Mouse (Mus musculus) spleen, adult 2 months (tissue): Measurements from ENCODE around the gene Aldh16a1. TPM values are rescaled to one million over a fixed set of nuclear protein-coding genes. Genes with fewer than 3 reads are reported as not detected.
"Not testable (repeated sequence)": the region's sequence is repeated elsewhere in the genome, so short reads cannot be mapped to it uniquely, and the experiment has no call there.

ENCODE experiments used
- DNase-seq, 2 experiments: peaks; one replicate each; pipeline versions ENCODE4 v3.0.0 to v3.0.0-alpha.2; 2012 to 2021; ENCODE audit warnings: low spot score in 2 of 2, low read depth in 1 of 2
- H3K27ac ChIP-seq: fragments of 200-500 bp; 2 replicates; pipeline ENCODE4 v1.5.1; 2012; ENCODE audit warnings: low read length, inconsistent platforms; ENCODE audit not compliant: insufficient read depth
- H3K27me3 ChIP-seq: fragments of 200-500 bp; 2 replicates; pipeline ENCODE4 v1.6.1; 2012; ENCODE audit warnings: mild to moderate bottlenecking, moderate library complexity, low read length, inconsistent platforms; ENCODE audit not compliant: control insufficient read depth, insufficient read depth
- H3K36me3 ChIP-seq: fragments of 200-500 bp; 2 replicates; pipeline ENCODE4 v1.6.1; 2012; ENCODE audit warnings: mild to moderate bottlenecking, low read length, inconsistent platforms; ENCODE audit not compliant: control insufficient read depth, insufficient read depth
- H3K4me1 ChIP-seq: fragments of 200-500 bp; 2 replicates; pipeline ENCODE4 v1.6.1; 2011; ENCODE audit warnings: inconsistent platforms; ENCODE audit not compliant: control insufficient read depth, insufficient read depth, insufficient read length
- H3K4me3 ChIP-seq: fragments of 200-500 bp; 2 replicates; pipeline ENCODE4 v1.5.1; 2011; ENCODE audit warnings: mild to moderate bottlenecking, inconsistent platforms; ENCODE audit not compliant: insufficient read depth, insufficient read length; ENCODE audit errors: extremely low read depth
- CTCF ChIP-seq: fragments of 200-500 bp; IDR thresholded peaks from 2 replicates; pipeline ENCODE4 v1.5.1; 2011; ENCODE audit warnings: mild to moderate bottlenecking, inconsistent platforms; ENCODE audit not compliant: insufficient read depth, insufficient read length, insufficient replicate concordance; ENCODE audit errors: extremely low read depth
- POLR2A ChIP-seq: fragments of 200-500 bp; IDR thresholded peaks from 2 replicates; pipeline ENCODE4 v1.6.1; 2011; ENCODE audit warnings: low read depth, low read length, inconsistent platforms
- WGBS: fragments of 180-500 bp; shearing (Covaris S2); methylation state at CpG from one replicate; pipeline ENCODE4 v1.1.7; 2018; 5-methylcytosine and 5-hydroxymethylcytosine counted together
- polyA plus RNA-seq: library from polyadenylated mRNA; depleted of rRNA; stranded (reverse); fragments of >200 nt; gene quantifications from 2 replicates; pipeline ENCODE4 v1.2.3, GENCODE M21; 2012

Aldh16a1 gene
- polyA plus RNA-seq, 1 experiment = 93.0 TPM

DNA sequence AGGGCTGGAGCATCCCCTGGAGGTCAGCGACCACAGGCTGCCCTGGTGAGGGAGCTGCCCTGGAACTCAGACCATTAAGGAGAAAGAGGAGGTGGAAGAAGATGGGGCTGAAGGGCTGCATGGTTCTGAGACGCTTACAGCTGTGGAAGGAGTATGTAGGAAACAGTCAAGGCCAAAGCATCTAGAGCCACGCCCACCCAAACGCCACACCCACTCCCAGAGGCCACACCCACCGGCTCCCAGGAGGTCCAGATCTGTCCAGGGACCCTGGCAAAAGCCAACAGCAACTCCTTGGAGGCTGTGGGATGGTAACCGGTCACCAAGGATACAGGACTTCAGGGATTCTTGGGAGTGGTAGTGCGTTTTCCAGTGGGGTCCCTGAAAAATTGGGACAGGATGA lies 24.2 kb upstream of the Aldh16a1 start:
- no peak overlapping the region for H3K27ac ChIP-seq
- no peak overlapping the region for H3K4me3 ChIP-seq
- peaks cover 36% of the 10 kb centered on the region for H3K27me3 ChIP-seq
- TF ChIP-seq POLR2A (no peak), CTCF (no peak)
- no peak for DNase-seq
- no peaks in the 10 kb centered on the region for H3K36me3 ChIP-seq
- 28% methylated on average over 7 of the region's 7 CpGs for WGBS
- H3K4me1 ChIP-seq = peaks cover 10% of the 10 kb centered on the region

DNA sequence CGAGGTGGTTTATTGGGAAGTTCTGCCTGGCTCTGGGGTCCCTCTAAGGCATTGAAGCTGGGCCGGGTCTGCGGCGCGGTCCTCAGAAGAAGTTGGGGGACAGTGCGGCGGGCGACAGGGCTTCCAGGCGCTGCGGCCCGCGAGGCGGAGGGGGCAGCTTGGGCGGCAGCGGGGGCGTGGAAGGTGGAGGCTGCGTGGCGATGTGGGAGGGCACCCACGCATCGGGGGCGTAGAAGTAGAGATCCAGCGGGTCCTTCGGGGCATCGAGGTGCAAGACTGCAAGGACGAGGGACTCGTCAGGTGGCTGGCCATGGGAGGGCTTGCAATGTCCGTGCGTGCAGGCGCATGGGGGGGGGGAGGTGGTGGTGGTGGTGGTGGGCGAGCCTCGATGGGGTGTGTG lies 22.0 kb upstream of the Aldh16a1 start:
- Histone ChIP-seq H3K4me1 (peaks cover 5% of the 10 kb centered on the region), H3K27ac (no peak overlapping the region), H3K36me3 (no peaks in the 10 kb centered on the region), H3K27me3 (peaks cover 28% of the 10 kb centered on the region), H3K4me3 (no peak overlapping the region)
- no peak for DNase-seq
- TF ChIP-seq CTCF = no peak
- TF ChIP-seq POLR2A = no peak
- 5% methylated on average over 31 of the region's 31 CpGs for WGBS

DNA sequence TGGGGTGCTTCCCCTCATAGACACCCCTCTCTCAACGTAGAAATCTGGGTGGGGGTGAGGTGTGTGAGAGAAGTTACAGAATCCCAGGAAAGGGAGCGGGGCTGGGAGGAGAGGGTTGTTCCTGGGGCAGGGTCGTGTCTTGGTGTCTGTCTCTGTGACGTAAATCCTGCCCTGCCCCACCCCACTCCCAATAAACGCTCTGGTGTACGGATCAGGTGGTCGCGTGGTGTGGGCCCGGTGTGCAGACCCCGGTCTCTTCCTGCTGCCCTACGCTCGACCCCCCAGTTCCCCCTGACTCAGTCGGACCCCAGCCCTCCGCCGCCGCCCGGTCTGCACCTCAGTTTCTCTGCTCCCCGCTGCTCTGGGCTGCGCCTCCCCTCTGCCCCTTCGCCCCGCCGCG lies 21.5 kb upstream of the Aldh16a1 start:
- no peaks in the 10 kb centered on the region for H3K36me3 ChIP-seq
- H3K4me3 ChIP-seq = no peak overlapping the region
- no peak for TF ChIP-seq CTCF
- no peak for TF ChIP-seq POLR2A
- H3K4me1 ChIP-seq = peaks cover 5% of the 10 kb centered on the region
- 8% methylated on average over 23 of the region's 23 CpGs for whole genome bisulfite sequencing
- no peak for DNase-seq
- H3K27me3 ChIP-seq = peaks cover 24% of the 10 kb centered on the region
- H3K27ac ChIP-seq = no peak overlapping the region

DNA sequence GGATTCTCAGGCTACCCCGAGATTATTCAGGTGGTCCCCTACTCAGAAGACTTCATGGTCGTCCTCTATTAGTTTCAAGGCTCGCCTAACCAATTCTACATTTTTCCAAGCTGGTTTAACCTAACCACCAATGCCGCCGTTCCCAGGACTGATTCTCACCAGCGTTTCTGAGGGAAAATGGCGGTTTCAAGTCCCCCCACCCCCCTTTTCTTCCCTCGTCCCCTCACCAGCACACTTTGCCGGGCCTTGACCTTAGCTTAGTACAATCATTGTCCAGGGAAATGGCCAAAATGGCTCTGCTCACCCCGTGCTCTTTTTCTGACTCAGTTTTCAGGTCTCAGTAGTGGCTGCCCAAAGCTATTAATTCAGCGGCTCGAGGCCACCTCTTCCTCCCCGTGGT lies 21.0 kb upstream of the Aldh16a1 start:
- TF ChIP-seq POLR2A = no peak
- TF ChIP-seq CTCF = no peak
- DNase-seq = no peak
- peaks cover 22% of the 10 kb centered on the region for H3K27me3 ChIP-seq
- H3K4me3 ChIP-seq = no peak overlapping the region
- H3K27ac ChIP-seq = no peak overlapping the region
- 2% methylated on average over 13 of the region's 13 CpGs for WGBS
- H3K4me1 ChIP-seq = peaks cover 5% of the 10 kb centered on the region
- no peaks in the 10 kb centered on the region for H3K36me3 ChIP-seq

DNA sequence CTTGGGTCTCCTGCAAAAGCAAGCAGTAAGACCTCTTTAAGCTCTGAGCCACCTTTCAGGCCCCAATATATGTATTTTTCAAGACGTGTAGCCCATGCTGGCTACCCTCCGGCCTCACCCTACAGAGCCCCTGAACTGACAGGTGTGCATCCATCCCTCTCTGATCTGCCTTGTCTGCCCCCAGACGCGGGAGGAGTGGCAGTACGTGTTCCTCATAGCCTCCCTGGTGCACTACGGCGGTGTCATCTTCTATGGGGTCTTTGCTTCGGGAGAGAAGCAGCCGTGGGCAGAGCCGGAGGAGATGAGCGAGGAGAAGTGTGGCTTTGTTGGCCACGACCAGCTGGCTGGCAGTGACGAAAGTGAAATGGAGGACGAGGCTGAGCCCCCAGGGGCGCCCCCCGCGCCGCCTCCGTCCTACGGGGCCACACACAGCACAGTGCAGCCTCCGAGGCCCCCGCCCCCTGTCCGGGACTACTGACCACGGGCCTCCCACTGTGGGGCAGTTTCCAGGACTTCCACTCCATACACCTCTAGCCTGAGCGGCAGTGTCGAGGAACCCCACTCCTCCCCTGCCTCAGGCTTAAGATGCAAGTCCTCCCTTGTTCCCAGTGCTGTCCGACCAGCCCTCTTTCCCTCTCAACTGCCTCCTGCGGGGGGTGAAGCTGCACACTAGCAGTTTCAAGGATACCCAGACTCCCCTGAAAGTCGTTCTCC lies 20.3 kb upstream of the Aldh16a1 start:
- peaks cover 5% of the 10 kb centered on the region for H3K4me1 ChIP-seq
- H3K36me3 ChIP-seq = no peaks in the 10 kb centered on the region
- H3K4me3 ChIP-seq = no peak overlapping the region
- peaks cover 22% of the 10 kb centered on the region for H3K27me3 ChIP-seq
- no peak for DNase-seq
- no peak overlapping the region for H3K27ac ChIP-seq
- TF ChIP-seq CTCF = no peak
- 7% methylated on average over 29 of the region's 29 CpGs for WGBS

DNA sequence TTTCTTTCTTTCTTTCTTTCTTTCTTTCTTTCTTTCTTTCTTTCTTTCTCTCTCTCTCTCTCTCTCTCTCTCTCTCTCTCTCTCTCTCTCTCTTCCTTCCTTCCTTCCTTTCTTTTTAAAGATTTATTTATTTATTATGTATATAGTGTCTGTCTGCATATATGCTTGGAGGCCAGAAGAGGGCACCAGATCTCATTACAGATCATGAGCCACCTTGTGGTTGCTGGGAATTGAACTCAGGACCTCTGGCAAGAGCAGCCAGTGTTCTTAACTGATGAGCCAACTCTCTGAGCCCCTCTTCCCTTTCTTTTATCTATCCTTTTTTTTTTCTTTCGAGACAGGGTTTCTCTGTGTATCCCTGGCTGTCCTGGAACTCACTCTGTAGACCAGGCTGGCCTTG lies 19.4 kb upstream of the Aldh16a1 start:
- peak in 1 of 2 experiments; percentile 34 for DNase-seq
- not testable (repeated sequence) for H3K27ac ChIP-seq, H3K4me1 ChIP-seq, H3K36me3 ChIP-seq, H3K4me3 ChIP-seq
- WGBS = 62% methylated on average over 1 of the region's 1 CpGs
- peaks cover 26% of the 10 kb centered on the region for H3K27me3 ChIP-seq
- TF ChIP-seq CTCF = peak; percentile 11; the same call in 1 of the 2 replicates

DNA sequence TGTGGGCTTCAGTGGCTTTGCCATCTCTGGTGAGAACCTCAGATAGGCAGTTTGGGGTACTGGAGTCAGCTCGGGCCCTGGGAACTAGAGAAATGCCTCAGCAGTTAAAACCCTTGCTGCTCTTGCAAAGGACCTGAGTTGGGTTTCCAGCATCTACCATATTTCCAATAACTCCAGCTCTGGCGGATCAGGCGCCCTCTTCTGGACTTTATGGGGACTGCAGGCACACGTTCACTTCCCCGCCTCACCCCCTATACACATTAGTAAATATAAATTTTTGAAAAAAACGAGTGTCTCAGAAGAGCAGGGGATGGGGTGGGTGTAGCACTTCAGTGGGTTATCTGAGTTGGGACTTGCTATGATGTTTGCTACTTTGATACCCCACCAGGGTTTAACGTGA lies 18.6 kb upstream of the Aldh16a1 start:
- no peaks in the 10 kb centered on the region for H3K36me3 ChIP-seq
- peaks cover 32% of the 10 kb centered on the region for H3K27me3 ChIP-seq
- no peak overlapping the region for H3K4me3 ChIP-seq
- TF ChIP-seq POLR2A = no peak
- peak; percentile 42; the same call in 1 of the 2 replicates for TF ChIP-seq CTCF
- no peak overlapping the region for H3K27ac ChIP-seq
- peaks cover 5% of the 10 kb centered on the region for H3K4me1 ChIP-seq
- WGBS = 63% methylated on average over 7 of the region's 7 CpGs
- DNase-seq = no peak
